Mouse (Mus musculus) brain, embryonic 14.5 days (tissue): ENCODE measurements around the gene Lzic. TPM values are rescaled to one million over a fixed set of nuclear protein-coding genes. Genes with fewer than 3 reads are reported as not detected.

Experiments
- DNase-seq: peaks from one replicate; pipeline ENCODE4 v3.0.0-alpha.2; 2011; ENCODE audit warnings: low read depth
- CTCF ChIP-seq: fragments of 200-500 bp; IDR thresholded peaks from 2 replicates; pipeline ENCODE4 v1.5.1; 2012; ENCODE audit warnings: inconsistent platforms, mild to moderate bottlenecking, moderate library complexity, borderline replicate concordance; ENCODE audit not compliant: insufficient read depth, insufficient read length; ENCODE audit errors: extremely low read depth
- POLR2A ChIP-seq: fragments of 200-500 bp; IDR thresholded peaks from 2 replicates; pipeline ENCODE4 v1.6.1; 2012; ENCODE audit warnings: mild to moderate bottlenecking, inconsistent platforms, borderline replicate concordance; ENCODE audit not compliant: poor library complexity, insufficient read depth, insufficient read length, severe bottlenecking; ENCODE audit errors: extremely low read depth
- polyA plus RNA-seq: library from polyadenylated mRNA; depleted of rRNA; stranded (reverse); fragments of >200 nt; gene quantifications from 2 replicates; pipeline ENCODE4 v1.2.3, GENCODE M21; 2012

The Lzic gene
- polyA plus RNA-seq, 1 experiment, result 32.0 TPM

DNA sequence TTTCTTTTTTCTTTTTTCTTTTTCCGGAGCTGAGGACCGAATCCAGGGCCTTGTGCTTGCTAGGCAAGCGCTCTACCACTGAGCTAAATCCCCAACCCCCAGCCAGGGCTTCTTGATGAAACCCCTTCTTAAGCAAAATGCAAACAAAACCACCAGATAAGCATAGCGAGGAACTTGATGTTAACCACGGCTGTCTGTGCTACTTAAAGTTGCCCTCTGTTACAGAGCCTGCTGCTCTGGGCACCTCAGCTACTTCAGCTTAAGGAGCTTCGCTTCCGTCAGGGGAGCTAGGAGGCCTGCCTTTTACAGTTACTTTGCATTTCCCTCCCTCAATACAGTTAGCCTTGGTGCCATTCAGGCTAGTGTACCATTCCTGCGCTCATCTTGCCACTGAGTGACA lies 13.9 kb downstream of the Lzic start:
- DNase-seq, result no peak
- TF ChIP-seq CTCF (no peak), POLR2A (no peak)

DNA sequence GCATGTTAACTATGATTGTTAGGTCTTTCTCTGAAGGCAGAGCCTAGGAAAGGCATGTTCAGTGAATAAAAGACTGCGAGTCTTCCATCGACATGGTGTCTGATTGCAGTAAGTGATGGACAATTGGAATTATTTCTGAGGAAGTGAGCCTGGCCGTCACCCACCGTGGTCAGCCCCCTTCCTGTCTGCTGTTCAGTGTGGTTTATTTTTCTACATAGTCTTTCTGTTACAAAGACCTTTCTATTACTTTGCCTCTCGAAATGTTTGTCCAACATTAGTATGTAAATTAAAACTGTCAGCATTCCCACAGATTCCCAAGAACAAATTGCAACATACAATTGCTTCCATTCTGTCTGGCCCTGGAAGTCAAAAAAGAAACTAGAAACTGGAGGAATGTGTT lies 14.8 kb downstream of the Lzic start:
- no peak for TF ChIP-seq CTCF
- no peak for TF ChIP-seq POLR2A
- DNase-seq, result no peak

DNA sequence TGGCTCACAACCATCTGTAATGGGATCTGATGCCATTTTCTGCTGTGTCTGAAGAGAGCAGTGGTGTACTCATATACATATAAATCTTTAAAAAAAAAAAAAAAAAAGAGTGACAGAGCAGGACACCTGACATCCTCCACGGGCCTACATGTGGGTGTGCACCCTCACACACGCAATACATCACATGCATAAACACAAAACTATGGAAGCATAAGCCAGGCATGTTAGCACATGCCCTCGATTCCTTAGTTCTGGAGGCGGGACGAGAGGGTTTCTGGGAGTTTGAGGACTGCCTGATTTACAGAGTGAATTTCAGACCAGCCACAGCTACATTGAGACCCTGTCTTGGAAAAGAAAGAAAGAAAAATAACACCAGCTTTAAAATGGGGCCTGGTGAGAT lies 19.3 kb downstream of the Lzic start:
- no peak for DNase-seq
- no peak for TF ChIP-seq POLR2A
- no peak for TF ChIP-seq CTCF

DNA sequence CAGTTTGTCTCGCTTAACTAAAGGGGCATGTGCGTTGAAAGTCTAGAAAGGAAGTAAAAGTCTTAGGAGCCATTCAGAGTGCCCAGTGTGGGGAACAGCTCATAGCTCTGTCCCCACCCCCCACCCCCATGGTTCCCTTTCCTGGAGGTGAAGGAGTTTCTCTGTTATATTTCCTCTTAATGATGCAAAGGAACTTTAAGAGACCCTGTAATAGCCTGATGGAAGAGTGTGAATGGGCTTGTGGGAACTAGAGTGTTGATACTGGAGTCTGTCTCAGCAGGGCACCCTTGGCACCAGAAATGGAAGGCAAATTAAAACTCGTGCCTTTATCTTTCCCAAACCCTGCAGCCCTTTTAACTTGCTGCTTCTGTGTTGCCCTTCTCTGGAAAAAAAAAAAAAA lies 19.8 kb downstream of the Lzic start:
- TF ChIP-seq CTCF (no peak), POLR2A (no peak)
- DNase-seq, result peak; percentile 85

DNA sequence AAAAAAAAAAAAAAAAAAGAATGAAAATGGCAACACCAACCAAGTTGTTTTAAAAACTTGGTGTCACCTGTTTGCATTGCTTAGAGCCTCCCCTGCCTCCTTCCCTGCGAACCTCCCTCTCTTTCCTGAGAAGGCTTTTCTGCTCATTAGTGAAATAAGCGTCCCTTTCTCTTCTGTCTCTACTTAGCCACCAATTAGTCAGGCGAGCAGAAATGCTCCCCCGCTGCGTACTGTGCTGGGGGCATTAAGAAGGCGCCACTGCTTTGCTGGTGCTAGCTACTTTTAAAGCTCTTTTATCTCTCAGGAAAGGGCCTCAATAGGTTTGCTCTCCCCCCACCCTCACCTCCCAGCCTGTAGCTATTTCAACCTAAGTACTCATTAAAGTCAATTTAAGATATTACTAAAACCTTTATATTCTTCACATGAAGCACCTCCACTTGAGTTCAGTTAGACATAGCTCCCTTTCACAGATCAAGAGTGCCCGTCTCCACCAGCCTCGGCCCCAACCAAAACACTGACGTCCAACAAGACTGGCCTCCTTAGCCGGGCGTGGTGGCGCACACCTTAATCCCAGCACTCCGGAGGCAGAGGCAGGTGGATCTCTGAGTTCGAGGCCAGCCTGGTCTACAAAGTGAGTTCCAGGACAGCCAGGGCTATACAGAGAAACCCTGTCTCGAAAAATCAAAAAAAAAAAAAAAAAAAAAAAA lies 20.4 kb downstream of the Lzic start:
- DNase-seq, result peak; percentile 92

DNA sequence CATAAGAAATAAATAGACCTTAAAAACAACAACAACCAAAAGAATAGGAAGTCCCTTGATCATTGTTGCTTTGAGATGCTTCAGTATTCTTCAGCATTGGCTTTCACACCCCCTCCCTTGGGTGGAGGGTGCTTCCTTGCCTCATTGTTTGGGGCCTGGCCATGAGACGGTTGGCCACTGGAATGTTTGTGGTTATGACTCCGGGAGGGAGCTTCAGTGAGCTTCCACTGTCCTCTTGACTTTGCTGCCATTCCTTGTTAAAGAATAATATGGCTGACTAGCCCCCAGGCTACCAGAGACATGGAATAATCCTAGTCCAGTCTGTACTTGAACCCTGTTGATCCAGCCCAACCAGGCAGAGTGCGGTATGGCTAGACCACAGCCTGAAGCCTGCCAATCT lies 21.9 kb downstream of the Lzic start:
- no peak for DNase-seq
- TF ChIP-seq CTCF (no peak), POLR2A (no peak)

More for the DNA sequence above, 20.4 kb downstream of the Lzic start:
- TF ChIP-seq POLR2A (no peak), CTCF (no peak)

DNA sequence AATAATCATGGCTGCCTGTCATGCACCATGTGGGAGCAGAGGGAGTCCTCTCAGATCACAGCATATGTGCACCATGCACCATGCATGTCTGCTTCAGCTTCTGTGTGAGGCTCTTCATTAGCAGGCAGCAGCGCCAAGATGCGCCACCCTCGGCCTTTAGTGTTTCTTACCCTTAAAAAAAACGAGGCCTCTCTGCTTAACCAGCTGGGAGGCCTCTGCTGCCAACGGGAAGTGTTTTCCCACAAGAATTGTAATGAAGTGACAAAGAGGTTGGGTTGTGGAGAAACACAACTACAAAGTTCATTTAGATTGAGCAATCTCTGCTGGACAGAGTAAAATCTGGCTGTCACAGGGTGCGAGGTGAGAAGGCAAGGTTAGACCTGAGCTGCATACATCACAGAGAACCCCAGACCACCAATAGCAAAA lies 26.2 kb downstream of the Lzic start:
- peak; percentile 80 for DNase-seq

DNA sequence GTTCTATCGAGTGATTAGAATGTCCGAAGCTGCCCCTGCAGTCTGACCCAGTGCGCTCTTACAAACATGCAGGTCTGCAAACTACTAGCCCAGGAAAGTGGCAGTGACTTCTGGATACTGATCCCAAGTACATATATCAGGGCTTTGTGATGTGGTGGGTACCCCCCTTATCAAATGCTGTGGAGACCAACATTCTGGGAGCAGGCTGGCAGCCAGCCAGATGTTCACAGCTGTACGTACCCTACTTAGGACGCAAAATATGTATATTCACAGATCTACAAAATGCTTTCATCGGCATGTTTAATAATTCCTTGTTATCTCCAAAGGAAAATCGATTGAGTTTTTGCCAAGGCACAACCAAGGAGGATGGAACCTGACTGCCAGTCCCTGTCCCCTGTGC lies 27.0 kb downstream of the Lzic start:
- TF ChIP-seq POLR2A, result no peak
- TF ChIP-seq CTCF, result no peak
- DNase-seq, result peak; percentile 50

More for the DNA sequence above, 26.2 kb downstream of the Lzic start:
- no peak for TF ChIP-seq CTCF
- no peak for TF ChIP-seq POLR2A

DNA sequence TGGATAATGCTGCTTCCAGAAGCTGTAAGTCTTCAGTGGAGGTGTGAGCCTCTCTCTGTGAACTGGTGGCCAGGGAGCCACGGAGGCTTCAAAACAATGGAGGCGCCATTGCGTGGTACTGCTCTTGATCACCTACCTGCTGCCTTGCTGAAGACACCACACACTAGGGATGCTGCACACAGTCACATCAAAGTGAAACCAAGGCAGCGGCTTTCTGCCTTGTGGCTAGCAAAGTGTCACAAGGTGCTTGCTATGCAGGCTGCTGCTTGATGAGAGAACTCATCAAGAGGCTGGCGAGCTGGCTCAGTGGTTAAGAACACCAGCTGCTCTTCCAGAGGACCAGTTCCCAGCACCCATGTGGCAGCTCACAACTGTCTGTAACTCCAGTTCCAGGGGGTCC lies 30.7 kb downstream of the Lzic start:
- DNase-seq, result no peak

DNA sequence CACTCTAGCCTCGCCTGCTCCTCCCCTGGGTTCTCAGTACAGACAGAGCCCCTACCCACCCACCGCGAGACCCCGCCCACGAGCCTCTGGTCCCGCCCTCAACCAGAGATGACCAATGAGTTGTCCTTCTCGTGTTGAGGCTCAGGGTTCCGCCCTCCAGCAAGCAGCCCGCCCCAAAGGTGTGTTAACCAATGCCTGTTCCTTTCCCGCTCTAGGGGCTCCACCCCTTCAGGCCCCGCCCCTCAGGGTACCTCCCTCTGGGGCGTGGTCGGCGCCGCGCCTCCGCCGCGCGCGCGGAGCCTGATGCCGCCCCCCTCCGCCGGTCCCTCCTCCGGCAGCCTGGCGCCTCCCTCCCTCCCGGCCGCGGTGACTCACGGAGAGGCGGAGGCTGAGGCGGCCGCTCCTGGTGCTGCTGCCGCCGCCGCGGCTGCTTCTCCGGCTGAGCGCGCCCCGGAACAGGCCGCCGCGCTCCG lies 32.9 kb downstream of the Lzic start, which contains the start of gene Ctnnbip1:
Ctnnbip1 (plus strand) TSS at position 369 of the 473 bp plus-strand sequence.
- TF ChIP-seq CTCF (no peak), POLR2A (peak; percentile 83)
- peak; percentile 99 for DNase-seq

More for the DNA sequence above, 30.7 kb downstream of the Lzic start:
- TF ChIP-seq POLR2A (no peak), CTCF (no peak)

DNA sequence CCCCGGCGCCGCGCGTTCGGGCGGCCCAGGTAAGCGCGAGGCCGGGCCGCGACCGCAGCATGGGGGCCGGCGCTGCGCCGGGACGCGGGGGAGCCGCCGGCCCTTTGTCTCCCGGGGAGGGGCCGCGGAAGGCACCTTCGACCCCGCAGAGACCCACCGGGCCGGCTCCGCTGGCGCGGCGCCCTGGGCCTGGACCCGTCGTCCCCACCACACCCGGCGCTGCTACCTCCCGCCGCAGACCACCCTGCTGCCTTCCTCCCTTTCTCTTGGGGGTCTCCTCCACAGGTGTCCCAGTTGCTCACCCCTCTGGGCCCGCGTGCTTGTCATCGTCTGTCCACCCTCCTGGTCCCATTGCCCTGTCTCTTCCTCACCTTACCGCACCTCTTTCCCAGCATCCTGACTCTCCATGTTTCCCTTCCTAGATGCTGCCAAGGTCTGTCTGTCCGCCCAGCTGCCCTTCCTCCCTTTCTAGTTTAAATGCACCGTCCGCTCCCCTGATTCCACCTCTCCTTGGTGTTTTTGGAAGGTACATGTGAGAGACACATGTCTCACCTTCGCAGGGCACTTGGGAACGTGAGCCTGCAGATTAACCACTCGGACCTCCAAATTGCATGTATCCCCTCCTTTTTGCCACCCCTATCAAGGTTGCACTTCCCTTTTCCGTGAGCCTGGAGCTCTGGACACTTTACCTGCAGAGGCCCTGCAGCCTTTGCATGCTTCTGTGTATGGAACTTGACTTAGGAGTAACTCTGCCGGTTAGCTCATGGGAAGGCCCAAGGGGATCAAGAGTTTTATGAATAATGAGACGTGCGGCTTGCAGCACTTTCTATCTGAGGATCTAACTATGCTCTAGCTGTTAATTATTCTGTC lies 33.6 kb downstream of the Lzic start:
- peak; percentile 27 for DNase-seq
- TF ChIP-seq CTCF, result no peak
- TF ChIP-seq POLR2A, result no peak
